ENCODE assay signal across 10 mouse cellular contexts in the genomic region with DNA sequence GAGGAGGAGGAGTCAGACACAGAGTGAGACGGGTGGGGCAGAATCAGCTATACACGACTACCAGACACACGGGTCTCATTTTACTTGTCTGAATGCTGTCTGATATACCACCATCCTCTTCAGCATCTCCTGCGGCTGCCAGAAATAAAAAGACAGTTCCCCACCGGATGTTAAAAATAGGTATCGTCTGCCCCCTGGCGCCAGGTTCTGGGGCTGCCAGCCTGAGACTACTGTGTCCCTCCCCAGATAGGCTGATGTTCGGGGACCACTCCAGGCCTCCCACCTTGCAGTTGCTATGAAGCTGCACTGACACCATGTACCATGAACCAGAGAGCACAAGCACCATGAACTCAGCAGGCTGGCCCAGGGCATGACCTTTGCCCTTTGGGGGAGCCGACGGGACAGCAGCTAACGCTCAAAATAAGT. TPM values are rescaled to one million over a fixed set of nuclear protein-coding genes. Genes with fewer than 3 reads are reported as not detected.
A peak's percentile ranks its signal among the peaks of the same experiment; 100 is the strongest.
DNase-seq lines count a peak whose midpoint lies in the region; ATAC-seq lines count a peak whose summit lies in the region.
"Had no signal": no experiment of that assay in that cellular context is flagged by ENCODE, and none has a peak within 500 bp of the region (broad histone marks: within the 10 kb centered on the region; RNA-seq: fewer than 3 reads in every experiment).

No protein-coding gene starts in this region.

- no peaks in the 10 kb centered on the region for H3K4me1 ChIP-seq in intestine, embryonic 14.5 days (replicated peaks; ENCODE audit: control insufficient read depth, insufficient read depth, low read length)
- H3K4me1 ChIP-seq in intestine, embryonic 16.5 days (ENCODE audit: control insufficient read depth, insufficient read depth, low read length): no peaks in the 10 kb centered on the region
- peaks cover 6% of the 10 kb centered on the region; the same call in 1 of the 2 replicates for H3K4me1 ChIP-seq in midbrain, embryonic 16.5 days (ENCODE audit: control insufficient read depth, insufficient read depth, low read length)

- no peaks in the 10 kb centered on the region for H3K9me3 ChIP-seq in intestine, embryonic 14.5 days (ENCODE audit: control insufficient read depth, low read length)
- no peaks in the 10 kb centered on the region for H3K9me3 ChIP-seq in intestine, embryonic 16.5 days (ENCODE audit: control insufficient read depth, low read length)
- H3K9me3 ChIP-seq in midbrain, embryonic 16.5 days (replicated peaks; ENCODE audit: control insufficient read depth, low read length, poor library complexity, severe bottlenecking): no peaks in the 10 kb centered on the region
- H3K9me3 ChIP-seq: neural tube, embryonic 12.5 days had no signal

- H3K36me3 ChIP-seq in intestine, embryonic 14.5 days (ENCODE audit: control insufficient read depth, insufficient read depth, low read length): no peaks in the 10 kb centered on the region
- no peaks in the 10 kb centered on the region for H3K36me3 ChIP-seq in intestine, embryonic 16.5 days (ENCODE audit: control insufficient read depth, insufficient read depth, low read length)
- H3K36me3 ChIP-seq in midbrain, embryonic 16.5 days (ENCODE audit: control insufficient read depth, insufficient read depth, low read length): no peaks in the 10 kb centered on the region
- H3K36me3 ChIP-seq: neural tube, embryonic 12.5 days had no signal

- H3K9ac ChIP-seq in intestine, embryonic 14.5 days (ENCODE audit: low read length): no peak overlapping the region
- no peak overlapping the region for H3K9ac ChIP-seq in intestine, embryonic 16.5 days (ENCODE audit: low read depth, low read length)
- H3K9ac ChIP-seq in midbrain, embryonic 16.5 days (ENCODE audit: low read depth, low read length): no peak overlapping the region
- H3K9ac ChIP-seq: neural tube, embryonic 12.5 days had no signal

- no peaks in the 10 kb centered on the region for H3K27me3 ChIP-seq in intestine, embryonic 14.5 days (replicated peaks; ENCODE audit: control insufficient read depth, insufficient read depth, low read length)
- no peaks in the 10 kb centered on the region for H3K27me3 ChIP-seq in intestine, embryonic 16.5 days (replicated peaks; ENCODE audit: control insufficient read depth, insufficient read depth, low read length)
- no peaks in the 10 kb centered on the region for H3K27me3 ChIP-seq in midbrain, embryonic 16.5 days (ENCODE audit: control insufficient read depth, insufficient read depth, low read depth, low read length)
- H3K27me3 ChIP-seq: neural tube, embryonic 12.5 days had no signal

- DNase-seq in intestine, embryonic 14.5 days (ENCODE audit: low spot score): peak; percentile 76
- DNase-seq in ES-CJ7 (ENCODE audit: low read depth, low spot score): peak; percentile 16
- peak; percentile 82 to 86 for DNase-seq in cerebellum, postnatal 14 days
- peak; percentile 52 to 62 for DNase-seq in frontal cortex, postnatal 36 days (ENCODE audit: low spot score in 2 of 2)
- DNase-seq in layer of hippocampus, postnatal 36 days: peak; percentile 48 to 60
- peak; percentile 77 for DNase-seq in thymus, postnatal 4 days

- 36% methylated on average over 11 of the region's 11 CpGs for WGBS in intestine, embryonic 14.5 days
- WGBS in intestine, embryonic 16.5 days: 34% methylated on average over 11 of the region's 11 CpGs
- 43% methylated on average over 11 of the region's 11 CpGs for WGBS in midbrain, embryonic 16.5 days

- no peak overlapping the region for H3K27ac ChIP-seq in intestine, embryonic 14.5 days (ENCODE audit: low read depth)
- no peak overlapping the region for H3K27ac ChIP-seq in intestine, embryonic 16.5 days (ENCODE audit: low read length)
- no peak overlapping the region for H3K27ac ChIP-seq in midbrain, embryonic 16.5 days (ENCODE audit: low read length)
- H3K27ac ChIP-seq: neural tube, embryonic 12.5 days had no signal

- H3K4me2 ChIP-seq in intestine, embryonic 14.5 days (ENCODE audit: low read length): no peak overlapping the region
- H3K4me2 ChIP-seq in intestine, embryonic 16.5 days (ENCODE audit: low read depth, low read length): no peak overlapping the region
- no peak overlapping the region for H3K4me2 ChIP-seq in midbrain, embryonic 16.5 days (ENCODE audit: low read length)
- H3K4me2 ChIP-seq: neural tube, embryonic 12.5 days had no signal

- H3K4me3 ChIP-seq in intestine, embryonic 14.5 days (ENCODE audit: low read depth, low read length): no peak overlapping the region
- H3K4me3 ChIP-seq in intestine, embryonic 16.5 days (ENCODE audit: low read length): no peak overlapping the region
- H3K4me3 ChIP-seq in midbrain, embryonic 16.5 days (ENCODE audit: low read depth, low read length): no peak overlapping the region
- H3K4me3 ChIP-seq: neural tube, embryonic 12.5 days had no signal

- ATAC-seq in intestine, embryonic 14.5 days (replicated peaks; ENCODE audit: low FRiP score, low TSS enrichment, low read depth): no peak
- ATAC-seq in intestine, embryonic 16.5 days: no peak
- peak; percentile 36; the same call in 1 of the 2 replicates for ATAC-seq in midbrain, embryonic 16.5 days

RNA-seq across cellular contexts. Expression of gene Abcc8, which starts 24.2 kb away (rescaled TPM):
- 2.4 and 7.6 TPM in 2 replicates for polyA plus RNA-seq in intestine, embryonic 14.5 days (2014; fragmentation: Nextera tagmentation; extraction: Ambion mirVana)
- 4.8 and 6.2 TPM in 2 replicates for polyA plus RNA-seq in intestine, embryonic 16.5 days (2015; fragmentation: Nextera tagmentation; extraction: Ambion mirVana)
- 10 to 100 TPM; 50.7 to 59.2 TPM for total RNA-seq in layer of hippocampus, postnatal 36 days (2021)
- polyA plus RNA-seq in midbrain, embryonic 16.5 days (2015; fragmentation: Nextera tagmentation; extraction: Ambion mirVana): 7.0 and 9.6 TPM in 2 replicates

RNA-seq across cellular contexts. Expression of gene Ush1c, which starts 34.2 kb away (rescaled TPM):
- 36.6 and 36.8 TPM in 2 replicates for polyA plus RNA-seq in intestine, embryonic 14.5 days (2014; fragmentation: Nextera tagmentation; extraction: Ambion mirVana)
- 96.4 and 113 TPM in 2 replicates for polyA plus RNA-seq in intestine, embryonic 16.5 days (2015; fragmentation: Nextera tagmentation; extraction: Ambion mirVana)
- total RNA-seq in layer of hippocampus, postnatal 36 days (2021): under 1 TPM; 0.15 to 0.50 TPM
- polyA plus RNA-seq in midbrain, embryonic 16.5 days (2015; fragmentation: Nextera tagmentation; extraction: Ambion mirVana): 1.6 and 2.3 TPM in 2 replicates

RNA-seq across cellular contexts. Expression of gene Otog, which starts 36.7 kb away (rescaled TPM):
- polyA plus RNA-seq in intestine, embryonic 14.5 days (2014; fragmentation: Nextera tagmentation; extraction: Ambion mirVana): 0.12 TPM in 1 of 2 replicates, not detected in the other
- 0.07 TPM in 1 of 2 replicates, not detected in the other for polyA plus RNA-seq in intestine, embryonic 16.5 days (2015; fragmentation: Nextera tagmentation; extraction: Ambion mirVana)
- under 1 TPM; 0.12 to 0.23 TPM for total RNA-seq in layer of hippocampus, postnatal 36 days (2021)
- polyA plus RNA-seq in midbrain, embryonic 16.5 days (2015; fragmentation: Nextera tagmentation; extraction: Ambion mirVana): 0.08 TPM in 1 of 2 replicates, not detected in the other
- polyA plus RNA-seq: heart, embryonic 16.5 days had no signal

Comparison
In these comparisons a context has a peak if more than half of its experiments do, and no peak if none do; other contexts are left out.
1. DNase-seq: peak in every context shown above with its lines; median percentile 84 in cerebellum, postnatal 14 days; 77 in thymus, postnatal 4 days; 76 in intestine, embryonic 14.5 days; 57 in frontal cortex, postnatal 36 days; 54 in layer of hippocampus, postnatal 36 days; 16 in ES-CJ7.
2. RNA of gene Ush1c, which starts 34.2 kb away (polyA plus RNA-seq): 96.4 to 113 TPM in intestine, embryonic 16.5 days and 36.6 to 36.8 TPM in intestine, embryonic 14.5 days; 1.6 to 2.3 TPM in midbrain, embryonic 16.5 days; every median in the first group is over 10 times any median in the second.